ENCODE assay signal across 8 mouse cellular contexts in the genomic region with DNA sequence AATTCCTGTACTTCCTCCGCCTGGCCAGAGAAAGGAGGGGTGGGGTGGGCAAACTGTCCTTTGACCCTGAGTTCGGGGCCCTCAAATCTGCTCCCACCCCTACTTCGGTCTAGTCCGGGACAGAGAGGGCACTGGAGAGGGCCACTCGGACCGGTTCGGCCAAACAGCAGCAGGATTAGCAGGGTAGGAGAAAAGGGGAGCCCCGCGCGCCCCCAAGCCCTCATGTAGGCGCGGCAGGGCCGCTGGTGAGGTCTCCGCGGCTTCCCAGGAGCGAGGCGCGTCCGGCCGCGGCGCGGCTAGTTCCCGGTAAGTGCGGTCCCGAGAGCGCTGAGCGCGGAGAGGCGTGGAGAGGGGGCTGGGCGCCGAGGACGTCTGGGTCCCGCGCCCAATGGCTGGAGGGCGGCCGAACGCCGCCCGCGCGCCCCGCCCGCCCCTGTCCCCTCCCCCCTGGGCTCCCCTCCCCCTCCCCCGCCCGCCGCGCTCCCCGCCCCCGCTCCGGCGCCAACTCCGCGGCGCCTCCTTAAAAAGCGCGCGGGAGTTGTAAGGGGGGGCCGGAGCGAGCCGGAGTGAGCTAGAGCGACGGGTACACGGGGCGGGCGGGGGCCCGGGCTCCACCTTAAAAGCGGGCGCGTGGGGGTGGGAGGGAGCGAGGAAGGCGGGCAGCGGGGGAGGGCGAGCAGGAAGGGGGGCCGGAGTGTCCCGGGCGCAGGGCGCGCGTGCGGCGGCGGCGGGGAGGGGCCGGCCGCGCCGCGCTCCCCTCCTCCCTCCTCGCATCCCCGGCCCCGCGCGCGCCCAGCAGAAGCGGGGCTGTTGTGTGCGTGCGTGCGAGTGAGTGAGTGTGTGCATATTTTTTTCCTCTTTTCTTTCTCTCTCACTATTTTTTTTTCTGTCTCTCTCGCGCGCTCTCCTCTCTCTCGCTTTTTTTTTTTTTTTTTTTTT. TPM values are rescaled to one million over a fixed set of nuclear protein-coding genes. Genes with fewer than 3 reads are reported as not detected.
A peak's percentile ranks its signal among the peaks of the same experiment; 100 is the strongest.
DNase-seq lines count a peak whose midpoint lies in the region; ATAC-seq and TF ChIP-seq lines count a peak whose summit lies in the region.

No protein-coding gene starts in this region.

- peak overlapping the region; percentile 89 for H3K9ac ChIP-seq in embryonic facial prominence, embryonic 14.5 days (ENCODE audit: low read depth, low read length)
- H3K9ac ChIP-seq in liver, embryonic 11.5 days (ENCODE audit: low read depth, low read length), result peak overlapping the region; percentile 96

- H3K4me1 ChIP-seq in bone marrow macrophage, adult 2 months (ENCODE audit: control insufficient read depth, insufficient read depth, low read length), result peaks cover 21% of the 10 kb centered on the region
- H3K4me1 ChIP-seq in embryonic facial prominence, embryonic 14.5 days (ENCODE audit: control insufficient read depth, insufficient read depth, low read length), result peaks cover 11% of the 10 kb centered on the region
- peaks cover 27% of the 10 kb centered on the region for H3K4me1 ChIP-seq in liver, embryonic 11.5 days (replicated peaks; ENCODE audit: control insufficient read depth, insufficient read depth, low read length)

- peak overlapping the region; percentile 74 for H3K4me2 ChIP-seq in embryonic facial prominence, embryonic 14.5 days (ENCODE audit: low read depth, low read length)
- H3K4me2 ChIP-seq in liver, embryonic 11.5 days, result peak overlapping the region; percentile 96
- H3K4me2 ChIP-seq in myocyte (ENCODE audit: low read depth), result peak overlapping the region; percentile 75

- H3K79me2 ChIP-seq in C2C12 (ENCODE audit: control insufficient read depth, insufficient read depth) (peaks cover 18% of the 10 kb centered on the region), myocyte (ENCODE audit: control insufficient read depth, insufficient read depth) (no peaks in the 10 kb centered on the region)

- under 1% methylated on average over 34 of the region's 103 CpGs for whole genome bisulfite sequencing in embryonic facial prominence, embryonic 14.5 days
- 2% methylated on average over 53 of the region's 103 CpGs for WGBS in liver, embryonic 11.5 days

- peak overlapping the region; percentile 61 for H3K4me3 ChIP-seq in C2C12 (ENCODE audit: insufficient read depth, poor library complexity, severe bottlenecking)
- peak overlapping the region; percentile 76 for H3K4me3 ChIP-seq in bone marrow macrophage, adult 2 months (ENCODE audit: insufficient read depth, low read length)
- H3K4me3 ChIP-seq in embryonic facial prominence, embryonic 14.5 days (ENCODE audit: low read depth, low read length), result peak overlapping the region; percentile 80
- peak overlapping the region; percentile 92 for H3K4me3 ChIP-seq in liver, embryonic 11.5 days (ENCODE audit: low read depth, low read length)
- H3K4me3 ChIP-seq in myocyte, result peak overlapping the region; percentile 26

- TF ChIP-seq CTCF in C2C12 (IDR thresholded peaks at IDR 0.05; ENCODE audit: control insufficient read depth, insufficient read depth, insufficient read length), result no peak
- no peak for TF ChIP-seq CTCF in bone marrow macrophage, adult 2 months (IDR thresholded peaks at IDR 0.05; ENCODE audit: low read depth, low read length)

- DNase-seq in embryonic facial prominence, embryonic 14.5 days (ENCODE audit: low spot score), result peak; percentile 97
- peak; percentile 89 to 90 for DNase-seq in heart, adult 9 months (ENCODE audit: low spot score in 2 of 2)
- peak; percentile 83 for DNase-seq in kidney, adult 9 months
- peak; percentile 84 for DNase-seq in liver, embryonic 11.5 days (ENCODE audit: low spot score)
- DNase-seq in spleen, postnatal 36 days (ENCODE audit: low spot score in 2 of 2), result peak; percentile 86

- H3K36me3 ChIP-seq in C2C12 (ENCODE audit: control insufficient read depth, insufficient read depth) (peaks cover 37% of the 10 kb centered on the region), myocyte (ENCODE audit: control insufficient read depth, insufficient read depth) (peaks cover 16% of the 10 kb centered on the region)
- H3K36me3 ChIP-seq in embryonic facial prominence, embryonic 14.5 days (ENCODE audit: control insufficient read depth, insufficient read depth, low read length), result peaks cover 46% of the 10 kb centered on the region
- peaks cover 21% of the 10 kb centered on the region for H3K36me3 ChIP-seq in liver, embryonic 11.5 days (ENCODE audit: control insufficient read depth, insufficient read depth, low read length)

- H3K79me3 ChIP-seq in C2C12 (ENCODE audit: low read depth), result peaks cover 13% of the 10 kb centered on the region

- ATAC-seq in embryonic facial prominence, embryonic 14.5 days (ENCODE audit: low read depth), result peak; percentile 83
- peak; percentile 87 for ATAC-seq in liver, embryonic 11.5 days (replicated peaks; ENCODE audit: low FRiP score)

- peak; percentile 7; the same call in 1 of the 2 replicates for TF ChIP-seq POLR2A in bone marrow macrophage, adult 2 months (IDR thresholded peaks at IDR 0.05; ENCODE audit: borderline replicate concordance, low read depth, low read length)
- TF ChIP-seq POLR2A in myocyte (IDR thresholded peaks at IDR 0.05; ENCODE audit: insufficient read length, low read depth), result peak; percentile 88

- H3K27ac ChIP-seq in bone marrow macrophage, adult 2 months (ENCODE audit: insufficient read depth, low read depth, low read length), result peak overlapping the region; percentile 77
- peak overlapping the region; percentile 98 for H3K27ac ChIP-seq in embryonic facial prominence, embryonic 14.5 days (replicated peaks; ENCODE audit: low read depth, low read length)
- H3K27ac ChIP-seq in liver, embryonic 11.5 days (ENCODE audit: low read depth, low read length), result peak overlapping the region; percentile 96

- H3ac ChIP-seq in C2C12 (ENCODE audit: control insufficient read depth, insufficient read length, low read depth), result peak overlapping the region; percentile 84
- peak overlapping the region; percentile 86 for H3ac ChIP-seq in myocyte (ENCODE audit: control insufficient read depth, insufficient read length)

- H3K27me3 ChIP-seq in C2C12 (ENCODE audit: control insufficient read depth, insufficient read depth, insufficient read length) (no peaks in the 10 kb centered on the region), myocyte (ENCODE audit: control insufficient read depth, insufficient read depth, insufficient read length) (no peaks in the 10 kb centered on the region)
- H3K27me3 ChIP-seq in embryonic facial prominence, embryonic 14.5 days (replicated peaks; ENCODE audit: control insufficient read depth, insufficient read depth, low read length), result no peaks in the 10 kb centered on the region
- 0 out of 2 replicates have a peak, but pooled peaks cover 2% of the 10 kb centered on the region for H3K27me3 ChIP-seq in liver, embryonic 11.5 days (replicated peaks; ENCODE audit: control insufficient read depth, insufficient read depth, low read length)

- H3K9me3 ChIP-seq in embryonic facial prominence, embryonic 14.5 days (ENCODE audit: control insufficient read depth, low read length), result no peaks in the 10 kb centered on the region
- H3K9me3 ChIP-seq in liver, embryonic 11.5 days (ENCODE audit: control insufficient read depth, low read length), result no peaks in the 10 kb centered on the region

TF ChIP-seq in C2C12, 6 proteins besides CTCF, POLR2A, EP300 and RAD21 (continues in another document):
- no peak for TF ChIP-seq FOSL1 (IDR thresholded peaks at IDR 0.05; ENCODE audit: insufficient read depth, low read length, poor library complexity, severe bottlenecking)
- TF ChIP-seq MAX (IDR thresholded peaks at IDR 0.05), result no peak
- TF ChIP-seq MYOG (IDR thresholded peaks at IDR 0.05; ENCODE audit: control insufficient read depth, extremely low read depth, insufficient read length), result no peak

TF ChIP-seq in myocyte, 11 proteins besides CTCF, POLR2A, EP300 and RAD21 (continues in another document):
- TF ChIP-seq POLR2AphosphoS2 (IDR thresholded peaks at IDR 0.05; ENCODE audit: insufficient read length, low read depth) (peak; percentile 90), MYOG (IDR thresholded peaks at IDR 0.05; ENCODE audit: control insufficient read depth in 1 of 3, insufficient read depth in 1 of 3, insufficient read length in 2 of 3, low read depth in 2 of 3) (peak in 1 of 3 experiments; percentile 7)

RNA-seq across cellular contexts. Expression of a gene that starts 0.6 kb away (rescaled TPM):
- polyA plus RNA-seq in C2C12 (2012; fragmentation: generic; extraction: Trizol) (69.7 TPM), myocyte (2012; fragmentation: generic; extraction: Trizol) (30.6 TPM)
- polyA plus RNA-seq in bone marrow macrophage, adult 2 months (2012; ENCODE audit: insufficient read depth, insufficient read length, missing spikeins), result 70.3 and 82.9 TPM in 2 replicates
- polyA plus RNA-seq in embryonic facial prominence, embryonic 14.5 days (2014; fragmentation: Nextera tagmentation; extraction: Ambion mirVana), result 15.9 and 18.5 TPM in 2 replicates
- 13.4 and 17.6 TPM in 2 replicates for polyA plus RNA-seq in liver, embryonic 11.5 days (2014; fragmentation: Nextera tagmentation; extraction: Ambion mirVana)

RNA-seq across cellular contexts. Expression of a gene that starts 4.5 kb away (rescaled TPM):
- polyA plus RNA-seq in C2C12 (2012; fragmentation: generic; extraction: Trizol), result 0.12 TPM
- 0.56 TPM in 1 of 2 replicates, not detected in the other for polyA plus RNA-seq in bone marrow macrophage, adult 2 months (2012; ENCODE audit: insufficient read depth, insufficient read length, missing spikeins)
- polyA plus RNA-seq in embryonic facial prominence, embryonic 14.5 days (2014; fragmentation: Nextera tagmentation; extraction: Ambion mirVana), result 0.77 and 1.1 TPM in 2 replicates
- polyA plus RNA-seq in liver, embryonic 11.5 days (2014; fragmentation: Nextera tagmentation; extraction: Ambion mirVana), result 0.29 and 1.5 TPM in 2 replicates
- 0.29 TPM for polyA plus RNA-seq in myocyte (2012; fragmentation: generic; extraction: Trizol)

RNA-seq across cellular contexts. Expression of a gene that starts 15.1 kb away (rescaled TPM):
- polyA plus RNA-seq in C2C12 (2012; fragmentation: generic; extraction: Trizol), result 1.5 TPM
- 2.4 and 2.8 TPM in 2 replicates for polyA plus RNA-seq in bone marrow macrophage, adult 2 months (2012; ENCODE audit: insufficient read depth, insufficient read length, missing spikeins)
- 0.66 and 1.4 TPM in 2 replicates for polyA plus RNA-seq in embryonic facial prominence, embryonic 14.5 days (2014; fragmentation: Nextera tagmentation; extraction: Ambion mirVana)
- not detected in 2 replicates for polyA plus RNA-seq in liver, embryonic 11.5 days (2014; fragmentation: Nextera tagmentation; extraction: Ambion mirVana)
- 6.1 TPM for polyA plus RNA-seq in myocyte (2012; fragmentation: generic; extraction: Trizol)

RNA-seq across cellular contexts. Expression of a gene that starts 24.0 kb away (rescaled TPM):
- 75.1 TPM for polyA plus RNA-seq in C2C12 (2012; fragmentation: generic; extraction: Trizol)
- polyA plus RNA-seq in bone marrow macrophage, adult 2 months (2012; ENCODE audit: insufficient read depth, insufficient read length, missing spikeins), result 73.1 and 81.8 TPM in 2 replicates
- polyA plus RNA-seq in embryonic facial prominence, embryonic 14.5 days (2014; fragmentation: Nextera tagmentation; extraction: Ambion mirVana), result 208 and 247 TPM in 2 replicates
- 96.9 and 99.2 TPM in 2 replicates for polyA plus RNA-seq in liver, embryonic 11.5 days (2014; fragmentation: Nextera tagmentation; extraction: Ambion mirVana)
- polyA plus RNA-seq in myocyte (2012; fragmentation: generic; extraction: Trizol), result 181 TPM

RNA-seq across cellular contexts. Expression of a gene that starts 24.4 kb away (rescaled TPM):
- polyA plus RNA-seq in C2C12 (2012; fragmentation: generic; extraction: Trizol) (3.5 TPM), myocyte (2012; fragmentation: generic; extraction: Trizol) (4.9 TPM)
- not detected in 2 replicates for polyA plus RNA-seq in bone marrow macrophage, adult 2 months (2012; ENCODE audit: insufficient read depth, insufficient read length, missing spikeins)
- polyA plus RNA-seq in embryonic facial prominence, embryonic 14.5 days (2014; fragmentation: Nextera tagmentation; extraction: Ambion mirVana), result 3.3 and 3.6 TPM in 2 replicates
- polyA plus RNA-seq in liver, embryonic 11.5 days (2014; fragmentation: Nextera tagmentation; extraction: Ambion mirVana), result 0.66 and 1.2 TPM in 2 replicates

Comparison
In these comparisons a context has a peak if more than half of its experiments do, and no peak if none do; other contexts are left out.
1. Peak in every context shown above with its lines: DNase-seq, ATAC-seq, H3K4me3 ChIP-seq and H3K27ac ChIP-seq.
2. H3K4me3 ChIP-seq: peak in every context shown above with its lines; median percentile 92 in liver, embryonic 11.5 days; 80 in embryonic facial prominence, embryonic 14.5 days; 76 in bone marrow macrophage, adult 2 months; 61 in C2C12; 26 in myocyte.